Mouse (Mus musculus) hindbrain, embryonic 13.5 days (tissue): ENCODE data around the gene Zdhhc14. TPM values are rescaled to one million over a fixed set of nuclear protein-coding genes. Genes with fewer than 3 reads are reported as not detected.
"Not testable (repeated sequence)": the region's sequence is repeated elsewhere in the genome, so short reads cannot be mapped to it uniquely, and the experiment has no call there.

Source experiments
- ATAC-seq: fragments of 200-750 bp; cut with Nextera tagmentation; 2 replicates; pipeline ENCODE4 v1.8.0; 2017; ENCODE audit warnings: moderate TSS enrichment; ENCODE audit not compliant: low FRiP score
- H3K27ac ChIP-seq: fragments of 300-500 bp; sonication (generic); 2 replicates; pipeline ENCODE4 v1.5.1; 2015; ENCODE audit warnings: inconsistent platforms, mild to moderate bottlenecking, moderate library complexity
- H3K27me3 ChIP-seq: fragments of 300-500 bp; sonication (generic); 2 replicates; pipeline ENCODE4 v1.6.1; 2015; ENCODE audit warnings: mild to moderate bottlenecking, inconsistent platforms
- H3K36me3 ChIP-seq: fragments of 300-500 bp; sonication (generic); 2 replicates; pipeline ENCODE4 v1.6.1; 2015; ENCODE audit warnings: mild to moderate bottlenecking, inconsistent platforms
- H3K4me1 ChIP-seq: fragments of 300-500 bp; sonication (generic); replicated peaks from 2 replicates; pipeline ENCODE4 v1.6.1; 2015; ENCODE audit warnings: inconsistent platforms
- H3K4me2 ChIP-seq: fragments of 300-500 bp; sonication (generic); 2 replicates; pipeline ENCODE4 v1.6.1; 2015; ENCODE audit warnings: inconsistent platforms, mild to moderate bottlenecking, moderate library complexity
- H3K4me3 ChIP-seq: fragments of 300-500 bp; sonication (generic); 2 replicates; pipeline ENCODE4 v1.5.1; 2015; ENCODE audit warnings: mild to moderate bottlenecking, inconsistent platforms
- H3K9ac ChIP-seq: fragments of 300-500 bp; sonication (generic); 2 replicates; pipeline ENCODE4 v1.6.1; 2015; ENCODE audit warnings: mild to moderate bottlenecking, inconsistent platforms
- H3K9me3 ChIP-seq: fragments of 300-500 bp; sonication (generic); 2 replicates; pipeline ENCODE4 v1.6.1; 2016; ENCODE audit warnings: inconsistent platforms
- WGBS: fragments of 180-500 bp; shearing (Covaris S2); methylation state at CpG from one replicate; pipeline ENCODE4 v1.1.7; 2015; 5-methylcytosine and 5-hydroxymethylcytosine counted together
- polyA plus RNA-seq: library from polyadenylated mRNA; unstranded; fragments of >200 nt; fragmentation: Nextera tagmentation; extraction: Ambion mirVana; gene quantifications from 2 replicates; pipeline ENCODE4 v1.2.1, GENCODE M21; 2015

The Zdhhc14 gene
- polyA plus RNA-seq, 1 experiment from 2014 or later = 6.8 TPM

DNA sequence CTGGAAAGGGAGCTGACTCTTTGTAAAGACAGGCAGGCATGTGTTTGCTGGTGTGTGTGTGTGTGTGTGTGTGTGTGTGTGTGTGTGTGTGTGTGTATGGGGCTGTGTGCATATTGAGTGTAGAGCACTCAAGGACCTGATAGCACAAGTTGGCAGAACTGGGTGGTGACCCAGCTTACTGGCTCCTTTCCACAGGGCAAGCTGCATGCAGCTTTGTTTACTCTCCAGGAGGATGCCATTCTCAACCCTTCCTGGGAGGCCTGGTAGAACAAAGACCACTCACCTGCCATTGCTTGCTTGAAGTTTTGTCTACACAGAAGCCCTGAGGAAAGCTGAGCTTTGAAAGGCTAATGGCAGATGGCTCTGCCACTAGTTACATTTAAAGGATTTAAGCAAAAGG lies 130.8 kb downstream of the Zdhhc14 start:
- no peaks in the 10 kb centered on the region for H3K27me3 ChIP-seq
- H3K4me1 ChIP-seq = peaks cover 3% of the 10 kb centered on the region; the same call in 1 of the 2 replicates
- H3K4me3 ChIP-seq = no peak overlapping the region
- no peak for ATAC-seq
- H3K9ac ChIP-seq = no peak overlapping the region
- H3K27ac ChIP-seq = no peak overlapping the region
- no peak overlapping the region for H3K4me2 ChIP-seq
- no peaks in the 10 kb centered on the region for H3K36me3 ChIP-seq
- no peaks in the 10 kb centered on the region for H3K9me3 ChIP-seq

DNA sequence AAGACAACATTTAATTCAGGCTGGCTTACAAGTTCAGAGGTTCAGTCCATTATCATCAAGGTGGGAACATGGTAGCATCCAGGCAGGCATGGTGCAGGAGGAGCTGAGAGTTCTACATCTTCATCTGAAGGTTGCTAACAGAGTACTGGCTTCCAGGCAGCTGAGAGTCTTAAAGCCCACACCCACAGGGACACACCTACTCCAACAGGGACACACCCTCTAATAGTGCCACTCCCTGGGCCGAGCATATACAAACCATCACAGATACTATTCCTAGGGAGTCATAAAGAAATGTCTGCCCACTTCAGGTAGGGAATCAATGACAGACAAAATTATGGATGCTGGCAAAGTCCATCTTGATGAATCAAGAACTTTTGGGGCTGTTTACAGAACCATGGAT lies 132.5 kb downstream of the Zdhhc14 start:
- ATAC-seq = not testable (repeated sequence)
- 66% methylated on average over 1 of the region's 1 CpGs for WGBS

DNA sequence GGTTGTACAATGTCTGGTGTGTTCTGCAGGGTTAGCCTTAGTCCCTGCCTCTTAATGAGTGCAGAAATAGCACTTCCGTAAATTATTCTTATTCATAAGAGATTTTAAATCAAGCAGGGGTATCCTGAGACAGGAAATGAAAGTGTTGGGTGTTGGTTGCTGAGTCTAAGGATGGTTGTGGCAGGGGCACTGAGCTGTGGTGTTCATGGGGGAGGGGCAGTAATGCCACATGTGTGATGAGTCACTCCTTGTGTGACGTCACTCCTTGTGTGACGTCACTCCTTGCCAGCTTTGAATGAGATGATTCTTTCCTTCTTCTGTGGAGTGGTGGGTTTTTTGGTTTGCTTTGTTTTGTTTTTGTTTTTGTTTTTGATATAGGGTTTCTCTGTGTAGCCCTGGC lies 134.0 kb downstream of the Zdhhc14 start:
- Histone ChIP-seq H3K9me3 (no peaks in the 10 kb centered on the region), H3K4me3 (no peak overlapping the region), H3K27me3 (no peaks in the 10 kb centered on the region), H3K4me2 (no peak overlapping the region), H3K9ac (no peak overlapping the region), H3K27ac (no peak overlapping the region), H3K36me3 (no peaks in the 10 kb centered on the region), H3K4me1 (no peaks in the 10 kb centered on the region)
- 88% methylated on average over 3 of the region's 3 CpGs for WGBS
- no peak for ATAC-seq

More for the DNA sequence above, 132.5 kb downstream of the Zdhhc14 start:
- H3K4me1 ChIP-seq, H3K4me2 ChIP-seq, H3K27me3 ChIP-seq, H3K4me3 ChIP-seq, H3K36me3 ChIP-seq, H3K9ac ChIP-seq, H3K27ac ChIP-seq, H3K9me3 ChIP-seq: not testable (repeated sequence)

GRCm38 (mm10) chr17:5627664-5628063 lies 135.3 kb downstream of the Zdhhc14 start:
- WGBS = 90% methylated on average over 5 of the region's 5 CpGs
- no peaks in the 10 kb centered on the region for H3K4me1 ChIP-seq
- no peak overlapping the region for H3K9ac ChIP-seq
- no peaks in the 10 kb centered on the region for H3K9me3 ChIP-seq
- H3K27ac ChIP-seq = no peak overlapping the region
- no peaks in the 10 kb centered on the region for H3K36me3 ChIP-seq
- no peak for ATAC-seq
- H3K4me2 ChIP-seq = no peak overlapping the region
- H3K27me3 ChIP-seq = no peaks in the 10 kb centered on the region
- no peak overlapping the region for H3K4me3 ChIP-seq

DNA sequence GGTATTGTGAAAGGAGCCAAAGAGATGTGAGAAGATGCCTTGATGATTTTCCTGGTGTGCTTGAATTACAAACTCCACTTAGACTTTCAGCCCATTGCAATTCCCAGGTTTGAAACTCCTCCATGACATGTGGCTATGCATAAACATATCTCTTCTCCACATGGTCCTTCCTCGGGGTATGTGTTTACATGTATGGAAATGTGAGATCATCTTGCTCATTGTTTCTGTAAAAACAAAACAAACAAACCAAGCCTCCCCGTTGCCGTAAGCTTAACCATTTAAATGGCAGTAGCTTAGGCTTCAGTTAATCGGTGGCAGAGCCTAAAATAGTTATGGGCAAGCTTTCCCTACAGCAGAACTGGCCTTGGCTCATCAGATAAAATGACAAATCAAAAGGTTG lies 137.3 kb downstream of the Zdhhc14 start:
- Histone ChIP-seq H3K27ac (no peak overlapping the region), H3K9ac (no peak overlapping the region), H3K4me1 (no peaks in the 10 kb centered on the region), H3K4me3 (no peak overlapping the region), H3K9me3 (no peaks in the 10 kb centered on the region), H3K4me2 (no peak overlapping the region), H3K36me3 (no peaks in the 10 kb centered on the region), H3K27me3 (no peaks in the 10 kb centered on the region)
- 80% methylated on average over 4 of the region's 4 CpGs for WGBS
- no peak for ATAC-seq

- WGBS = 79% methylated on average over 2 of the region's 2 CpGs
- no peaks in the 10 kb centered on the region for H3K36me3 ChIP-seq
- no peaks in the 10 kb centered on the region for H3K4me1 ChIP-seq
- H3K9ac ChIP-seq = no peak overlapping the region
- H3K27me3 ChIP-seq = no peaks in the 10 kb centered on the region
- ATAC-seq = no peak
- H3K27ac ChIP-seq = no peak overlapping the region
- no peak overlapping the region for H3K4me2 ChIP-seq
- H3K9me3 ChIP-seq = no peaks in the 10 kb centered on the region
- H3K4me3 ChIP-seq = no peak overlapping the region
Measured at GRCm38 (mm10) chr17:5635254-5635653, 142.9 kb downstream of the Zdhhc14 start.

- Histone ChIP-seq H3K36me3 (no peaks in the 10 kb centered on the region), H3K4me1 (peaks cover 7% of the 10 kb centered on the region), H3K27ac (no peak overlapping the region), H3K27me3 (no peaks in the 10 kb centered on the region), H3K4me3 (no peak overlapping the region), H3K9ac (no peak overlapping the region), H3K9me3 (no peaks in the 10 kb centered on the region), H3K4me2 (no peak overlapping the region)
- ATAC-seq = no peak
- WGBS = 89% methylated on average over 8 of the region's 8 CpGs
Measured at GRCm38 (mm10) chr17:5641436-5641835, 149.1 kb downstream of the Zdhhc14 start.

- Histone ChIP-seq H3K4me3 (no peak overlapping the region), H3K4me2 (no peak overlapping the region), H3K36me3 (no peaks in the 10 kb centered on the region), H3K27me3 (0 out of 2 replicates have a peak, but pooled peaks cover 3% of the 10 kb centered on the region), H3K9me3 (no peaks in the 10 kb centered on the region), H3K9ac (no peak overlapping the region), H3K27ac (no peak overlapping the region), H3K4me1 (peaks cover 7% of the 10 kb centered on the region)
- ATAC-seq = no peak
- WGBS = 82% methylated on average over 15 of the region's 15 CpGs
Measured at GRCm38 (mm10) chr17:5642918-5643721, 150.8 kb downstream of the Zdhhc14 start.

DNA sequence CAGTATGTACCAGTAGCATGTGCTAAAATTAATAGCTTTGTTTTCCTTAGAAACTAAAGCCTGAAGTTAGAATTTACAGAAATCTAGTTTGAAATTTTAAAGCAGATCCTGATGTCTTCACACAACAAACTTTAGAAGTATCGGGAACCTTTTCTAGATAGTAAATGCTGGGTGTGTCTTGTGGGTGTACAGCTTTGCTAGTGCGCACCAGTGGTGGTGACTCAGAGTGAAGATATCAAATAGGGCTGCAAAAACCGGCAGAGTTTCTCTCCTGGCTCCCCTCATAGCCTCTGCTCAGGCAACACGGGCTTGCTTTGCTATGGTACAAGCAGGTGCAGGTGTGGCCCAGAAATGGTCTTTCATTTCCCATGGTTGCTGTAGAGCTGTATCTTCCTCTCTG lies 157.8 kb downstream of the Zdhhc14 start:
- H3K4me1 ChIP-seq = no peaks in the 10 kb centered on the region
- no peak overlapping the region for H3K4me2 ChIP-seq
- WGBS = 85% methylated on average over 4 of the region's 4 CpGs
- H3K27ac ChIP-seq = no peak overlapping the region
- H3K27me3 ChIP-seq = 0 out of 2 replicates have a peak, but pooled peaks cover 3% of the 10 kb centered on the region
- no peak for ATAC-seq
- H3K9me3 ChIP-seq = no peaks in the 10 kb centered on the region
- H3K9ac ChIP-seq = no peak overlapping the region
- no peaks in the 10 kb centered on the region for H3K36me3 ChIP-seq
- H3K4me3 ChIP-seq = no peak overlapping the region

- 0 out of 2 replicates have a peak, but pooled peaks cover 3% of the 10 kb centered on the region for H3K27me3 ChIP-seq
- 90% methylated on average over 4 of the region's 4 CpGs for WGBS
- H3K4me3 ChIP-seq = no peak overlapping the region
- no peak overlapping the region for H3K9ac ChIP-seq
- H3K4me1 ChIP-seq = no peaks in the 10 kb centered on the region
- ATAC-seq = no peak
- H3K27ac ChIP-seq = no peak overlapping the region
- no peaks in the 10 kb centered on the region for H3K9me3 ChIP-seq
- no peaks in the 10 kb centered on the region for H3K36me3 ChIP-seq
- no peak overlapping the region for H3K4me2 ChIP-seq
Measured at GRCm38 (mm10) chr17:5650642-5651041, 158.3 kb downstream of the Zdhhc14 start.

DNA sequence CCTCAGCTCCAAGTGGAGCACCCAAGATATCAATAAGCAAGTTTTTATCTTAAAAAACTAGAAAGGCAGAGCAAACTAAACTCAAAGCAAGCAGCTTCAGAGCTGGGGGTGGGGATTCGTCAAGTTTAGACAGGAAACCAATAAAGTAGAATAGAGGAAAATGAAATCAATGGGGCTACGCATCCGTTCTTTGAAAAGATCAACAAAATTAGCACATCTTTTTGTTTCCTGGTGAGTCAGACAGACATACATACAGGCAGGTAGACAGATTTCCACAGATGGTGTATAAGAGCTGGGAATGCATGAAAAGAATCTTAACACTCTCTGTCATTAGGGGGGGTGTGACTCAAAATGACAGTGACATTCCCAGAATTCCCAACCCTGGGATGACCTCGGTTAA lies 159.2 kb downstream of the Zdhhc14 start:
- no peaks in the 10 kb centered on the region for H3K4me1 ChIP-seq
- 0 out of 2 replicates have a peak, but pooled peaks cover 3% of the 10 kb centered on the region for H3K27me3 ChIP-seq
- no peak overlapping the region for H3K4me2 ChIP-seq
- no peak overlapping the region for H3K27ac ChIP-seq
- no peaks in the 10 kb centered on the region for H3K36me3 ChIP-seq
- WGBS = 86% methylated on average over 4 of the region's 4 CpGs
- no peak overlapping the region for H3K4me3 ChIP-seq
- H3K9ac ChIP-seq = no peak overlapping the region
- H3K9me3 ChIP-seq = no peaks in the 10 kb centered on the region
- no peak for ATAC-seq

DNA sequence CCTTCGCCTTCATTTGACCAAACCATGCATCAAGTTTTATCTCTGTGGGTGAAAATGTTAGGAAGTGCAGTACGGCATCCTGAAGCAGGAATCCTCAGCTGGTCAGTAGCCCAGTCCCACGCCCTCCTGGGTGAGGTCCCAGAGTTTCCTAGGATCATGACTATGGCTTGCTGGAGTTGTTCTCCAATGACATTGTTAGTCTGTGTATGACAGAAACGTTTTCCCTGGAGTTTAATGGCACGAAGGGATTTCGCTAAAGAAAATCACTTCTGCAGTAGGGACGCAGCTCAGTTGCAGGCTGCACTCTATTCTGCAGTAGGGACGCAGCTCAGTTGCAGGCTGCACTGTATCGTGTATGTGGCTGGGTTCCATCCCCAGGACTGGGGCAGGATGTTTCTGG lies 161.6 kb downstream of the Zdhhc14 start:
- H3K27ac ChIP-seq = no peak overlapping the region
- WGBS = 85% methylated on average over 9 of the region's 9 CpGs
- H3K9me3 ChIP-seq = no peaks in the 10 kb centered on the region
- no peak overlapping the region for H3K4me3 ChIP-seq
- ATAC-seq = no peak
- no peaks in the 10 kb centered on the region for H3K4me1 ChIP-seq
- no peak overlapping the region for H3K4me2 ChIP-seq
- no peaks in the 10 kb centered on the region for H3K27me3 ChIP-seq
- H3K9ac ChIP-seq = no peak overlapping the region
- no peaks in the 10 kb centered on the region for H3K36me3 ChIP-seq

DNA sequence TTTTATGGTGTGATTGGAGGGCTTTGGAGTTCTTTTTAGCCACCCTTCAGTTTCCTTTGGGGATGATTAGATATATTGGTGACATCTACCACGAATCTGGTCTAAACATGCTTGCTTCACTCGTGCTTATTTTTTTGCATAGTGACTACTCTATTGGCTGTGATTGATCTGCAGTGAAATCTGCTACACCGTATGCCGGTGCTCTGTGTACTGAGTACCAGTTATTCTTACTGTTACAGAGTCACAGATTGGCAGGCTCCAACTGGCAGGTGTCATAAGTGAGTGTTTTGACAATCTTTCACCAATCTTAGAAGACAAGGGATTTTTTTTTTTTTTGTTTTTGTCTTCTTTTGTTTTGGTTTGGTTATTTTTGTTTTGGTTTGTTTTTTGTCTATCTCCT lies 163.2 kb downstream of the Zdhhc14 start:
- H3K4me2 ChIP-seq = no peak overlapping the region
- ATAC-seq = no peak
- H3K9ac ChIP-seq = no peak overlapping the region
- peaks cover 4% of the 10 kb centered on the region; the same call in 1 of the 2 replicates for H3K4me1 ChIP-seq
- H3K9me3 ChIP-seq = no peaks in the 10 kb centered on the region
- 96% methylated on average over 4 of the region's 4 CpGs for WGBS
- H3K36me3 ChIP-seq = no peaks in the 10 kb centered on the region
- no peaks in the 10 kb centered on the region for H3K27me3 ChIP-seq
- no peak overlapping the region for H3K4me3 ChIP-seq
- no peak overlapping the region for H3K27ac ChIP-seq
